Mouse (Mus musculus): ENCODE measurements around the gene Trpc6. TPM values are rescaled to one million over a fixed set of nuclear protein-coding genes. Genes with fewer than 3 reads are reported as not detected.
A peak's percentile ranks its signal among the peaks of the same experiment; 100 is the strongest.

Gene Trpc6
- 2.8 and 3.2 TPM in 2 replicates for polyA plus RNA-seq (2015; fragmentation: Nextera tagmentation; extraction: Ambion mirVana)

- Histone ChIP-seq H3K4me3 (replicated peaks) (peak within 1 kb of the TSS; percentile 46), H3K27ac (no peak within 1 kb of the TSS), H3K36me3 (no peaks in the 10 kb centered on the region), H3K9ac (peak within 1 kb of the TSS; percentile 43), H3K27me3 (replicated peaks) (0 out of 2 replicates have a peak, but pooled peaks cover 3% of the 10 kb centered on the region), H3K9me3 (no peaks in the 10 kb centered on the region), H3K4me2 (replicated peaks) (peak within 1 kb of the TSS; percentile 91), H3K4me1 (replicated peaks) (peaks cover 5% of the 10 kb centered on the region; the same call in 1 of the 2 replicates)
- ATAC-seq, result peak; percentile 95
- 1% methylated on average over 44 of the region's 44 CpGs for WGBS
Measured at GRCm38 (mm10) chr9:8544041-8544794, at the start of gene Trpc6. Gene Trpc6, plus strand, starts transcription at chr9:8544142.

GRCm38 (mm10) chr9:8520911-8521310, 23.0 kb upstream of the Trpc6 start:
- ATAC-seq, result no peak
- Histone ChIP-seq H3K27me3 (replicated peaks) (no peaks in the 10 kb centered on the region), H3K4me3 (replicated peaks) (no peak overlapping the region), H3K4me2 (replicated peaks) (no peak overlapping the region), H3K9ac (no peak overlapping the region), H3K36me3 (no peaks in the 10 kb centered on the region), H3K4me1 (replicated peaks) (no peaks in the 10 kb centered on the region), H3K27ac (no peak overlapping the region), H3K9me3 (no peaks in the 10 kb centered on the region)

GRCm38 (mm10) chr9:8533670-8534069, 10.3 kb upstream of the Trpc6 start:
- H3K36me3 ChIP-seq, result no peaks in the 10 kb centered on the region
- WGBS, result 83% methylated on average over 1 of the region's 1 CpGs
- H3K27me3 ChIP-seq (replicated peaks), result no peaks in the 10 kb centered on the region
- H3K9me3 ChIP-seq, result no peaks in the 10 kb centered on the region
- no peak overlapping the region for H3K4me3 ChIP-seq (replicated peaks)
- H3K4me1 ChIP-seq (replicated peaks), result no peaks in the 10 kb centered on the region
- no peak for ATAC-seq
- no peak overlapping the region for H3K9ac ChIP-seq
- H3K4me2 ChIP-seq (replicated peaks), result no peak overlapping the region
- H3K27ac ChIP-seq, result no peak overlapping the region

GRCm38 (mm10) chr9:8545236-8545635, 1.3 kb downstream of the Trpc6 start:
- Histone ChIP-seq H3K4me2 (replicated peaks) (peak overlapping the region; percentile 91; the same call in 1 of the 2 replicates), H3K36me3 (no peaks in the 10 kb centered on the region)

DNA sequence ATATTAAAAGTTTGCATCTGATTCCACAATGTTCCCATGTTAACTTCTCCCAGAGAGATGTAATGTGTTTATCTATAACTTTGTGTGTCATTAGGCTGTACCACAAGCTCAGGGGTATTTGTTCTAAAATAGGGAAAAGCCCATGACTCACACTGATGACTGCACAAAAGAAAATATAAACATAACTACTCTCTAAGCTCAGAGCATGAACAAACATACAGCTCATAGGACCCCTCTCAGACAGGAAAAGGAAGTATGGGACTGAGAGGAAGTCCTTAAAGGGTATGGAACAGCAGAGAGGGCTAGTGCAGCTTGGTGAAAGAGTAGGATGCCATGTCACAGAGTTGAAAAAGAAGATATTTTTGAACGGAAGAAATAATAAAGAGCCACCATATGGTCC, 14.6 kb downstream of the Trpc6 start:
- Histone ChIP-seq H3K9me3 (no peaks in the 10 kb centered on the region), H3K27me3 (replicated peaks) (no peaks in the 10 kb centered on the region), H3K4me1 (replicated peaks) (no peaks in the 10 kb centered on the region), H3K4me3 (replicated peaks) (no peak overlapping the region), H3K27ac (no peak overlapping the region), H3K4me2 (replicated peaks) (no peak overlapping the region), H3K36me3 (no peaks in the 10 kb centered on the region), H3K9ac (no peak overlapping the region)
- WGBS, result 65% methylated on average over 1 of the region's 1 CpGs
- ATAC-seq, result no peak

More at GRCm38 (mm10) chr9:8545236-8545635, 1.3 kb downstream of the Trpc6 start:
- Histone ChIP-seq H3K9ac (no peak overlapping the region), H3K9me3 (no peaks in the 10 kb centered on the region), H3K4me3 (replicated peaks) (no peak overlapping the region), H3K27ac (no peak overlapping the region), H3K27me3 (replicated peaks) (0 out of 2 replicates have a peak, but pooled peaks cover 3% of the 10 kb centered on the region), H3K4me1 (replicated peaks) (peaks cover 5% of the 10 kb centered on the region; the same call in 1 of the 2 replicates)
- ATAC-seq, result no peak
- WGBS, result 73% methylated on average over 2 of the region's 2 CpGs

GRCm38 (mm10) chr9:8592618-8593017, 48.7 kb downstream of the Trpc6 start:
- 51% methylated on average over 6 of the region's 6 CpGs for whole genome bisulfite sequencing
- H3K4me1 ChIP-seq (replicated peaks), result no peaks in the 10 kb centered on the region
- H3K4me2 ChIP-seq (replicated peaks), result no peak overlapping the region
- no peak overlapping the region for H3K9ac ChIP-seq
- no peak for ATAC-seq
- no peaks in the 10 kb centered on the region for H3K9me3 ChIP-seq
- no peak overlapping the region for H3K4me3 ChIP-seq (replicated peaks)
- H3K27me3 ChIP-seq (replicated peaks), result no peaks in the 10 kb centered on the region
- no peaks in the 10 kb centered on the region for H3K36me3 ChIP-seq
- no peak overlapping the region for H3K27ac ChIP-seq

GRCm38 (mm10) chr9:8597089-8597488, 53.1 kb downstream of the Trpc6 start:
- Histone ChIP-seq H3K4me2 (replicated peaks) (no peak overlapping the region), H3K4me1 (replicated peaks) (no peaks in the 10 kb centered on the region), H3K4me3 (replicated peaks) (no peak overlapping the region), H3K27me3 (replicated peaks) (no peaks in the 10 kb centered on the region), H3K27ac (no peak overlapping the region), H3K36me3 (no peaks in the 10 kb centered on the region), H3K9me3 (no peaks in the 10 kb centered on the region), H3K9ac (no peak overlapping the region)
- no peak for ATAC-seq
- WGBS, result 20% methylated on average over 1 of the region's 1 CpGs

DNA sequence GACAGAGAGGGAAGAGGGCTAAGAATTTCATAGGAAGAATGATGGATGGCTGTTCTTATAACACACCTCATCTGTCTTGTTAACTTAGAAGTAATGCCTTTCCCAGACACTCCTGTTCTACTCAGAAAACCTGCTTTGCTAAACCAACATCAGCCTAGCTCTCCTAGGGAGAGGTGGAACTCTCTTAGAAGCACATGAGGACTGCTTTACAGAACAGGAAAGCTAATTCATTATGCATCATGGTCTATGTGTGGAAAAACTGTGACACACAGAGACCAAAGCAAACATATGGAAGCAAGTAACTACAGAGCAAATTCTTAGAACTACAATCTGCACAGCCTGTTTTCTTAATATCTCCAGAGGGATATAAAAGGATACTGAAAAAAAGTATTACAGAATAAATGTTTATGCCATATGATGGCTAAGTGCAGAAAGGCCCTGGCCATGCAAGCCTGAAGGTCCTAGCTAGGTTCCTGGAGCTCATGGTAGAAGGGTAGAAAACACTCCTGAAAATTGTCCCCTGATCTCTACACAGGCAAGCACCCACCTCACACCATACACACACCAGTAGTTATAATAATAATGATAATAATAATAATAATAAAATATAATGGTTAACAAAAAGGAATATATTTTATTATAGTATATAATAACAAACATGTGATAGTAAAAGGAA, 63.0 kb downstream of the Trpc6 start:
- ATAC-seq, result no peak
- Histone ChIP-seq H3K4me2 (replicated peaks) (no peak overlapping the region), H3K36me3 (no peaks in the 10 kb centered on the region), H3K4me3 (replicated peaks) (no peak overlapping the region), H3K9ac (no peak overlapping the region), H3K9me3 (no peaks in the 10 kb centered on the region), H3K4me1 (replicated peaks) (no peaks in the 10 kb centered on the region), H3K27me3 (replicated peaks) (no peaks in the 10 kb centered on the region), H3K27ac (no peak overlapping the region)

- Histone ChIP-seq H3K36me3 (no peaks in the 10 kb centered on the region), H3K9ac (no peak overlapping the region), H3K27ac (no peak overlapping the region), H3K9me3 (no peaks in the 10 kb centered on the region), H3K27me3 (replicated peaks) (no peaks in the 10 kb centered on the region), H3K4me2 (replicated peaks) (no peak overlapping the region), H3K4me1 (replicated peaks) (no peaks in the 10 kb centered on the region), H3K4me3 (replicated peaks) (no peak overlapping the region)
- no peak for ATAC-seq
- WGBS, result 60% methylated on average over 2 of the region's 2 CpGs
Measured at GRCm38 (mm10) chr9:8634344-8634743, 90.4 kb downstream of the Trpc6 start.

DNA sequence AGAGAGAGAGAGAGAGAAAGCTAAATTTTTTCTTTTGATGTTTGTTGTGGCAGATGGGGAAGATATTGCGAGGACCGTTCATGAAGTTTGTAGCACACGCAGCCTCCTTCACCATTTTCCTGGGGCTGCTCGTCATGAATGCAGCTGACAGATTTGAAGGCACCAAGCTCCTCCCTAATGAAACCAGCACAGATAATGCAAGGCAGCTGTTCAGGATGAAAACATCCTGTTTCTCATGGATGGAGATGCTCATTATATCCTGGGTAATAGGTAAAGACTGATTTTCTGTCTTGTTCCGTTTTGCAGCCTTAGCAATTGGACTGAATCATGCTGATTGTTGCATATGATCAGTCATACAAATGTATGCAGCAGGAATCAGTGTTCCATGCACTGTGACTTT, 99.5 kb downstream of the Trpc6 start:
- H3K4me3 ChIP-seq (replicated peaks), result no peak overlapping the region
- no peak; the same call in 1 of the 2 replicates for ATAC-seq

GRCm38 (mm10) chr9:8655347-8655746, 111.4 kb downstream of the Trpc6 start:
- Histone ChIP-seq H3K9ac (no peak overlapping the region), H3K9me3 (no peaks in the 10 kb centered on the region), H3K36me3 (no peaks in the 10 kb centered on the region), H3K4me1 (replicated peaks) (no peaks in the 10 kb centered on the region), H3K27ac (no peak overlapping the region), H3K4me3 (replicated peaks) (no peak overlapping the region), H3K27me3 (replicated peaks) (no peaks in the 10 kb centered on the region), H3K4me2 (replicated peaks) (no peak overlapping the region)
- no peak for ATAC-seq

More for the DNA sequence above, 99.5 kb downstream of the Trpc6 start:
- Histone ChIP-seq H3K4me2 (replicated peaks) (no peak overlapping the region), H3K9ac (no peak overlapping the region), H3K27me3 (replicated peaks) (no peaks in the 10 kb centered on the region), H3K9me3 (no peaks in the 10 kb centered on the region), H3K4me1 (replicated peaks) (no peaks in the 10 kb centered on the region), H3K27ac (no peak overlapping the region), H3K36me3 (no peaks in the 10 kb centered on the region)
- WGBS, result 78% methylated on average over 5 of the region's 5 CpGs

GRCm38 (mm10) chr9:8672944-8673343, 129.0 kb downstream of the Trpc6 start:
- no peaks in the 10 kb centered on the region for H3K4me1 ChIP-seq (replicated peaks)
- no peak overlapping the region for H3K9ac ChIP-seq
- H3K27me3 ChIP-seq (replicated peaks), result no peaks in the 10 kb centered on the region
- H3K36me3 ChIP-seq, result no peaks in the 10 kb centered on the region
- H3K27ac ChIP-seq, result no peak overlapping the region
- H3K9me3 ChIP-seq, result no peaks in the 10 kb centered on the region
- ATAC-seq, result no peak
- no peak overlapping the region for H3K4me3 ChIP-seq (replicated peaks)
- WGBS, result 74% methylated on average over 1 of the region's 1 CpGs
- no peak overlapping the region for H3K4me2 ChIP-seq (replicated peaks)

GRCm38 (mm10) chr9:8676607-8677006, 132.7 kb downstream of the Trpc6 start:
- Histone ChIP-seq H3K27ac (no peak overlapping the region), H3K27me3 (replicated peaks) (no peaks in the 10 kb centered on the region), H3K4me1 (replicated peaks) (no peaks in the 10 kb centered on the region), H3K36me3 (no peaks in the 10 kb centered on the region), H3K4me2 (replicated peaks) (no peak overlapping the region), H3K9ac (no peak overlapping the region), H3K9me3 (no peaks in the 10 kb centered on the region), H3K4me3 (replicated peaks) (no peak overlapping the region)
- ATAC-seq, result no peak
- 70% methylated on average over 1 of the region's 1 CpGs for WGBS
